Mouse (Mus musculus): ENCODE measurements at regions not wholly inside any gene's neighbourhood (a gene's known extent, or its start where the extent isn't known, plus 50 kb on each side); places are given as distances from the start of the nearest gene placed in this dataset.

DNA sequence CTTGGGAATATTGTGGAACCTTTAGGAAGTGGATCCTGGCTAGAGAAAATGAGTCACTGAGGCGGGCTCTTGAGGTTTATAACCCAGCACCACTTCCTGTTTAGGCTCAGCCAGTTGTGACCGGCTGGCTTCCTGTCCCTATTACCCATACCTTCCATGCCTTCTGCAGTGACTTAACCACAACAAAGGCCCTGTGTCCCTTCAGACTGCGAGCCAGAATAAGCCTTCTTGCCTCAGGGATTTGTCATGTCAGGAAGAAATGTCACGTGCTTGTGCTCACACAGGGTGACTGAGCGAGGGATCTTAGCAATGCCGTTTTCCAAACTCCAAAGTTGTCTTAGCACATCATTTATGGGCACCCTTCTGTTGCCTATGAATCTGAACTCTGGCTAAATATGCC lies 268.5 kb downstream of the Gadd45g start:
- TF ChIP-seq CTCF (IDR thresholded peaks at IDR 0.05; ENCODE audit: borderline replicate concordance, insufficient read depth, low read depth, low read length) (no peak), POLR2A (IDR thresholded peaks at IDR 0.05; ENCODE audit: borderline replicate concordance, insufficient read depth, low read length) (no peak)
